Mouse (Mus musculus) megakaryocyte, adult 5-6 weeks (primary cell): ENCODE data around the gene Agmo. TPM values are rescaled to one million over a fixed set of nuclear protein-coding genes. Genes with fewer than 3 reads are reported as not detected.

Experiments used
- ATAC-seq: 2 replicates; pipeline ENCODE4 v1.8.0; 2016; ENCODE audit warnings: mild to moderate bottlenecking, inconsistent platforms; ENCODE audit not compliant: poor library complexity, severe bottlenecking
- total RNA-seq, 2 experiments: library from RNA; stranded (forward) in 1 of 2; stranded (reverse) in 1 of 2; fragments of 153-499, 151-499 nt in 1 of 2; fragments of 221-1000, 200-1000 nt in 1 of 2; gene quantifications; 2 replicates each; pipeline versions ENCODE4 v1.2.3 to v1.2.4; 2015 to 2017

Agmo gene
- total RNA-seq, 2 experiments from 2014 or later = 0.37 to 0.87 TPM

DNA sequence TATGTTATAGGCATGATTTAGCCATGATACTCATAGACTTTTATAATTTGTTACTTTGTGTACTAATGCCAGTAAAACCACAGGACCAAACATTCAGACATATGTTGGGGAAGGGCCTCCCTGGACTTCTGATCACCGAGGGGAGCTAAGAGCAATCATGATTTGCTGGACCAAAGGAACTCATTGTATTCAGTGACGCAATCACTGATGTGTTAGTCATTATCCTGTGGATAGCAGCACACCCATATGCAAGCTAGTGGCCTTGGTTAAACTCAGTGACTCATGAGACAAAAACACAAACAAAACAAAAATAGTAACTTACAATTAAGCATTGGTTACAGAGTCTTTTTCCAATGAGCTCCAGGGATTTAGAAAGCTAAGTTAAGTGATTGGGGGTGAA, 373.3 kb downstream of the Agmo start:
- ATAC-seq = no peak

DNA sequence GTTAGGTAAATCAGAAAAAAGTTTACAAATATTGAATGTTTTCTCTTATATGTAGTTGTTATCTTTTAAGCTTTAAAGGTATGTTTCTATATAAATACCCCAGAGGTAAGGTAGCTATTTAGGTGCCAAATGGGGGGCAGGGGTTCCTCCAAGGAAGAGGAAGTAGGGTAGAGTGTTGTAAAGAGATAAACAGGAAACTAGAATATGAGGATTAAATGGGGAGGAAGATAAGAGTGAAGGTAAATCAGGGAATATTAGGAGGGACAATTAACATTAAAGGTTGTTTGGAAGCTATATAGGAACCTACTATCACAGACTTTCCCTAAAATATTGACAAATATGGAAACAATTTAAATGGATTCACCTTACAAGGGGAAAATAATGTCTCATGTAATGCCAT, 382.6 kb downstream of the Agmo start:
- no peak for ATAC-seq

Other genes starting within 250 kb of the Agmo start
- gene Meox2, start 133.1 kb upstream of the Agmo start, total RNA-seq (2015) = not detected in 2 replicates
- not detected in 2 replicates for gene Meox2, start 133.1 kb upstream of the Agmo start, total RNA-seq (2017)